Mouse (Mus musculus) G1E (cell line): Measurements from ENCODE around the gene Nxpe3. TPM values are rescaled to one million over a fixed set of nuclear protein-coding genes. Genes with fewer than 3 reads are reported as not detected.

Experiments used
- ATAC-seq: 2 replicates; pipeline ENCODE4 v1.8.0; 2016; ENCODE audit warnings: mild to moderate bottlenecking; ENCODE audit not compliant: insufficient number of reproducible peaks, poor library complexity, low FRiP score, severe bottlenecking; ENCODE audit errors: extremely low read depth
- DNase-seq: peaks from one replicate; pipeline ENCODE4 v3.0.0; 2012; ENCODE audit warnings: low spot score
- H3K27me3 ChIP-seq: 2 replicates; pipeline ENCODE4 v1.6.1; 2012; ENCODE audit warnings: mild to moderate bottlenecking, low read length, inconsistent platforms; ENCODE audit not compliant: insufficient read depth
- H3K36me3 ChIP-seq: replicated peaks from 2 replicates; pipeline ENCODE3; 2012; ENCODE audit warnings: mild to moderate bottlenecking, inconsistent platforms
- H3K4me1 ChIP-seq: 2 replicates; pipeline ENCODE4 v1.6.1; 2012; ENCODE audit warnings: low read depth, low read length, inconsistent platforms, mixed read lengths; ENCODE audit not compliant: insufficient read depth
- H3K4me3 ChIP-seq: 2 replicates; pipeline ENCODE4 v1.5.1; 2012; ENCODE audit warnings: low read depth, mild to moderate bottlenecking, inconsistent platforms, low read length, moderate library complexity, mixed read lengths
- H3K9me3 ChIP-seq: replicated peaks from 2 replicates; pipeline ENCODE4 v1.6.1; 2012; ENCODE audit warnings: inconsistent platforms
- CTCF ChIP-seq: IDR thresholded peaks from 2 replicates; pipeline ENCODE4 v1.5.1; 2012; ENCODE audit warnings: low read depth, low read length, inconsistent platforms, mixed read lengths
- GATA1 ChIP-seq: IDR thresholded peaks from 2 replicates; pipeline ENCODE4 v1.6.1; 2012; ENCODE audit warnings: borderline replicate concordance, low read length, inconsistent platforms, mixed read lengths
- GATA2 ChIP-seq: IDR thresholded peaks from 2 replicates; pipeline ENCODE4 v1.6.1; 2012; ENCODE audit warnings: low read depth, low read length, inconsistent platforms, borderline replicate concordance
- POLR2AphosphoS5 ChIP-seq: IDR thresholded peaks from 2 replicates; pipeline ENCODE4 v1.6.1; 2012; ENCODE audit warnings: low read depth, low read length, inconsistent platforms; ENCODE audit not compliant: insufficient replicate concordance
- TAL1 ChIP-seq: conservative IDR thresholded peaks from 2 replicates; pipeline ENCODE4 v1.6.1; 2012; ENCODE audit warnings: low read depth, low read length, inconsistent platforms, mixed read lengths
- polyA plus RNA-seq: library from polyadenylated mRNA; stranded (reverse); fragments of >175 nt; gene quantifications from 2 replicates; pipeline ENCODE4 v1.2.3, GENCODE M21; 2012
- total RNA-seq, 2 experiments: library from RNA; stranded (forward) in 1 of 2; stranded (reverse) in 1 of 2; fragments of 200-1000 nt in 1 of 2; fragments of >200 nt in 1 of 2; fragmentation: Nextera tagmentation in 1 of 2; gene quantifications; 2 replicates each; pipeline ENCODE4 v1.2.3; 2014 to 2017

Nxpe3 gene
- total RNA-seq (2014; fragmentation: Nextera tagmentation) (25.2 and 29.2 TPM in 2 replicates), total RNA-seq (2017) (9.9 and 13.3 TPM in 2 replicates), polyA plus RNA-seq (0.79 and 1.3 TPM in 2 replicates)

GRCm38 (mm10) chr16:55894893-55895650 is at the start of gene Nxpe3:
Gene Nxpe3 (minus strand): TSS chr16:55895285.
- peak; percentile 89 for DNase-seq
- peaks cover 61% of the 10 kb centered on the region for H3K4me1 ChIP-seq
- H3K27me3 ChIP-seq = no peaks in the 10 kb centered on the region
- no peaks in the 10 kb centered on the region for H3K9me3 ChIP-seq
- TF ChIP-seq CTCF (no peak), TAL1 (no peak), POLR2AphosphoS5 (no peak), GATA2 (no peak), GATA1 (no peak)
- H3K36me3 ChIP-seq = peaks cover 25% of the 10 kb centered on the region
- peak; percentile 79 for ATAC-seq
- H3K4me3 ChIP-seq = peak within 1 kb of the TSS; percentile 84

- peaks cover 7% of the 10 kb centered on the region for H3K4me1 ChIP-seq
- ATAC-seq = no peak
These were observed 45.7 kb upstream of the Nxpe3 start for GRCm38 (mm10) chr16:55940781-55941180.

GRCm38 (mm10) chr16:55939703-55940102 is 44.6 kb upstream of the Nxpe3 start:
- H3K4me3 ChIP-seq = no peak overlapping the region
- no peak for TF ChIP-seq TAL1
- TF ChIP-seq POLR2AphosphoS5 = no peak
- no peak for TF ChIP-seq GATA1
- TF ChIP-seq CTCF = no peak
- TF ChIP-seq GATA2 = no peak

More at GRCm38 (mm10) chr16:55940781-55941180, 45.7 kb upstream of the Nxpe3 start:
- H3K4me3 ChIP-seq = no peak overlapping the region
- no peaks in the 10 kb centered on the region for H3K36me3 ChIP-seq
- TF ChIP-seq TAL1 = no peak
- TF ChIP-seq CTCF = no peak
- TF ChIP-seq GATA2 = no peak
- no peak for TF ChIP-seq GATA1
- no peak for TF ChIP-seq POLR2AphosphoS5
- H3K27me3 ChIP-seq = peaks cover 4% of the 10 kb centered on the region; the same call in 1 of the 2 replicates
- DNase-seq = no peak
- no peaks in the 10 kb centered on the region for H3K9me3 ChIP-seq

GRCm38 (mm10) chr16:55938761-55939160 is 43.7 kb upstream of the Nxpe3 start:
- ATAC-seq (no peak), DNase-seq (no peak)
- Histone ChIP-seq H3K9me3 (no peaks in the 10 kb centered on the region), H3K4me1 (peaks cover 11% of the 10 kb centered on the region), H3K27me3 (peaks cover 4% of the 10 kb centered on the region; the same call in 1 of the 2 replicates), H3K36me3 (no peaks in the 10 kb centered on the region), H3K4me3 (no peak overlapping the region)
- no peak for TF ChIP-seq TAL1
- no peak for TF ChIP-seq CTCF
- no peak for TF ChIP-seq GATA1
- TF ChIP-seq POLR2AphosphoS5 = no peak
- no peak for TF ChIP-seq GATA2

More at GRCm38 (mm10) chr16:55939703-55940102, 44.6 kb upstream of the Nxpe3 start:
- H3K27me3 ChIP-seq = peaks cover 4% of the 10 kb centered on the region; the same call in 1 of the 2 replicates
- no peak for ATAC-seq
- DNase-seq = no peak
- no peaks in the 10 kb centered on the region for H3K9me3 ChIP-seq
- no peaks in the 10 kb centered on the region for H3K36me3 ChIP-seq
- H3K4me1 ChIP-seq = peaks cover 10% of the 10 kb centered on the region

- peaks cover 23% of the 10 kb centered on the region for H3K4me1 ChIP-seq
- TF ChIP-seq GATA2 = no peak
- TF ChIP-seq CTCF = no peak
- TF ChIP-seq TAL1 = peak; percentile 31; the same call in 1 of the 2 replicates
- no peak for TF ChIP-seq POLR2AphosphoS5
- no peak for TF ChIP-seq GATA1
- peak; percentile 97 for ATAC-seq
These were observed 39.5 kb upstream of the Nxpe3 start, which contains the start of gene Cep97 for GRCm38 (mm10) chr16:55934453-55935037. Gene Cep97 (minus strand): TSS chr16:55934855.

GRCm38 (mm10) chr16:55933681-55934343 is 38.7 kb upstream of the Nxpe3 start:
- Histone ChIP-seq H3K4me1 (peaks cover 22% of the 10 kb centered on the region), H3K27me3 (no peaks in the 10 kb centered on the region), H3K36me3 (peaks cover 32% of the 10 kb centered on the region), H3K9me3 (no peaks in the 10 kb centered on the region), H3K4me3 (peak overlapping the region; percentile 78)
- DNase-seq = no peak
- ATAC-seq = no peak
- TF ChIP-seq GATA2 = no peak
- TF ChIP-seq POLR2AphosphoS5 = no peak
- TF ChIP-seq TAL1 = no peak

More at GRCm38 (mm10) chr16:55934453-55935037, 39.5 kb upstream of the Nxpe3 start, which contains the start of gene Cep97:
- peak within 1 kb of the TSS; percentile 78 for H3K4me3 ChIP-seq
- peaks cover 24% of the 10 kb centered on the region for H3K36me3 ChIP-seq
- peak; percentile 74 for DNase-seq
- H3K27me3 ChIP-seq = no peaks in the 10 kb centered on the region
- no peaks in the 10 kb centered on the region for H3K9me3 ChIP-seq
